Mouse (Mus musculus) right cerebral cortex, postnatal 36 days (tissue): ENCODE measurements around the gene Gorasp1.

Source experiments
- DNase-seq, 2 experiments: peaks; one replicate each; pipeline ENCODE4 v3.0.0; 2022; ENCODE audit warnings: low spot score in 2 of 2, mixed read lengths in 1 of 2

Gorasp1 gene

GRCm38 (mm10) chr9:119926497-119926896, 10.9 kb downstream of the Gorasp1 start:
- no peak for DNase-seq

DNA sequence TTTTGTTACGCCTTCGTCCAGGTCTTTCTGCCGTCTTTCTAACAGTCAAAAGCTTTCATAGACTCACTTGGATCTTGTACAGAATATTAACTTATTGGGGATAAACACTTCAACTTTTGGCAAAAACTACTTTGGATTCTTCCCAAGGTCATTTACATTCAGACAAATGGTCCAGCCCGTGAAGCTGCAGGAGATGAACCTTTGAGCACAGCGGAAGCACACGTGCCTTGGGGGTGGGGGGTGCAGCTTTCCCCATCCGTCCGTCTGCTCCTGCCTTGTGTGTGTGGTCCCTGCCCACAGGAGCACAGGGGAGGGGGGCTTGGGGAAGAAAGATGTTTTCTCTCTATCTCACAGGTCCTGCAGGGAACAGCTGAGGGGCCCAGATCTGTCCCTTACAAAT, 11.6 kb downstream of the Gorasp1 start:
- no peak for DNase-seq

GRCm38 (mm10) chr9:119925120-119925657, 12.2 kb downstream of the Gorasp1 start:
- DNase-seq: no peak

GRCm38 (mm10) chr9:119923462-119923861, 13.9 kb downstream of the Gorasp1 start:
- no peak for DNase-seq

DNA sequence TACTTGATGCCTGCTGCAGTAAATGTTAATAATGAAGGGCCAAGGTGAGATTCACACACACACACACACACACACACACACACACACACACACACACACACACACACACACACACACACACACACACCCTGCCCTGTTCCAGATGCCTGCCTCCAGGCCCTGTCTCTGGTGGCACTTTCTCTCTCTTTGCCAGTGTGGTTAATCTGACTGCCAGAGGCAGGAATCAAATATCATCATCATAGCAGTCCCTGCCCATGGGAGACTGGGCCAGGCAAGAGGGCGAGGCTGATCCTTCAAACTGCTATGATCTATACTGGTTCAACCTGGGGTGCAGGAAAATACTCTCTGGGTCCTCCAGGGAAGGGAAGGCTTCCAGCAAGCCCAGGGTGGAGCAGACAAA, 17.5 kb downstream of the Gorasp1 start:
- no peak for DNase-seq

DNA sequence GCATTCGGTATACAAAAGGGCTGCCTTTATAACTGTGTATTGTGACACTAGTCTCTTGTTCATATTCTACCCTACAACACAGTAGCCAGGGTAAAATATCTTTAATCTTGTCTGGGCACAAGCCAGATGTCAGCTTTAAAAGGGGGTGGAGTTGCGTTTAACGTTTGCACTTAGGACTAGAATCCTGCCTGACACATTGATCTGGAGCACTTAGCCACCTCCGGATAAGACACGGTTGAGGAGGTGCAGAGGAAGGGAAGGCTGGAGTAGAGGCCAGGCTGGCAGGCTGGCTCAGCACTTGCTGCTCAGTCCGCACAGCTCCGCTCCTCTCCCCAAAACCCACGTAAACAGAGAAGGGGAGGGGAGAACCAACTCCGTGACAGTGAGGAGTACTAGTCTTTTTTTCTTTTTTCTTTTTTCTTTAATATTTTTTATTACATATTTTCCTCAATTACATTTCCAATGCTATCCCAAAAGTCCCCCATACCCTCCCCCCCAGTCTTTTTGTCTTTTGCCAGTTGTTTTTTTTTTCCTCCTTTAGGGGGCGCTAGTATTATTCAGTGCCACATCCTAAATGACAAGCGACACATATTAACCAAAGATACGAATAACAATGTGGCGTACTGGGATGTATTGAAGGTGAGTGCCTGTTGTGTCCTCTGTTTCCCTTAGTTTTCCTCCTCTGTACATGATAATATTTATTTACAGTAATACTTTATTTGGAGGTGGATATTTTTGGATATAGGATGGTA, 24.1 kb downstream of the Gorasp1 start:
- no peak for DNase-seq

- peak in 1 of 2 experiments; percentile 29 for DNase-seq
Measured at GRCm38 (mm10) chr9:119909931-119910330, 27.4 kb downstream of the Gorasp1 start.

GRCm38 (mm10) chr9:119908708-119909107, 28.7 kb downstream of the Gorasp1 start:
- DNase-seq: no peak

GRCm38 (mm10) chr9:119902410-119903151, 34.8 kb downstream of the Gorasp1 start:
- peak in 1 of 2 experiments; percentile 41 for DNase-seq

GRCm38 (mm10) chr9:119899446-119899845, 37.9 kb downstream of the Gorasp1 start:
- no peak for DNase-seq

- peak in 1 of 2 experiments; percentile 16 for DNase-seq
Measured at GRCm38 (mm10) chr9:119895040-119895721, 42.2 kb downstream of the Gorasp1 start.

GRCm38 (mm10) chr9:119894339-119895009, 42.9 kb downstream of the Gorasp1 start, which contains the start of gene Wdr48:
Gene Wdr48, plus strand, starts transcription at chr9:119894878.
- peak; percentile 96 for DNase-seq

DNA sequence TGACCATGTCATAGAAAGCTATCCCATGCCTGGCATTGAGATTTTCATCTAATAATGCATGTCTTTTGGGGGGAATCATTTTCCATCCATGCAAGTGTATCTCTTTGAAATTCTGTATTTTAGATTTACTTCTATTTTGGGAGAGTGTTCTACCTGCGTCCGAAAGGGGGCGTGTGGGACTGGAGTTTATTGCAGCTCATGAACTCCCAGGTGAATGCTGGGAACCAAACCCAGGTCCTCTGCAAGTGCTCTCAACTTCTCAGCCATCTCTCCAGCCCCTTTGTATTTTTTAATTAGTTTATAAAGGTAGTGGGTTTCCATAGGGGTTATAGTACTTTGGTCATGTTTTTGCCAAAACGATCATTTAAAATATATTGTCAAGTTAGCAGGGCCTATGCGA, 43.5 kb downstream of the Gorasp1 start:
- no peak for DNase-seq

DNA sequence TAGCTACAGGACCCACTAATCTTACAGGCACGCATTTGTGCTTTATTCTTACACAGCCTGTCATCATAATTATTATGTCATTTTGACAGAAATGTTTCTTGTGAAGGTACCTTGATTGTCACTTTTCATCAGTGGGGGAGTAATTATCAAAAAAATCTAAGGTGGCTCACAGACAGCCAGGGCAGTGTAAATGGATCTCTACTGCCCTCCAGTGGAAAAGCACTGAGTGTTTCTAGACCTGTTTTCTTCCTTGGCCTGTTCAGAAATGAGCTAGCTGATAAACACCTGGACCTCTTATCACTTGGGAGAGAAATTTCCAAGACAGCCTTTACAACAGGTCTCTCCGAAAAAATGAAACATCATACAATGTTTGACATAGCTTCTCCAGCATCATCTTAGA, 46.7 kb downstream of the Gorasp1 start:
- no peak for DNase-seq

DNA sequence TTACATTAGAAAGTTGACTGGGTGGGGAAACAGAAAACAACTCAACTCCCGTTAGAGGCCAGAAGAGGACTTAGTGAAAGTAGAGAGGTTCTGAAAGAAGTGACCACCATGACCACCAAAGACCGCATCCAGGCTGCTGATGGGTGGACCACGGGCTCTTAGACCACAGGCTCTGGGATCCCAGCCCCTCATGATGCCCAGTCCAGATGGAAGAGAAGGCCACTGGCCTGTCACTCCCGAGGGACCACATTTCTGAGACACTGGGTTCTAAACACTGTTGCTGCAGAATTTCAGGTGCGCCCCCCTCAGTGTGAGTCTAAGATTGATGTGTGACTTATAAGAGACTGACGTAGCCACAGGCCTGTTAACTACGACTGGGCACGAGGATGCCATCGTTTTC, 47.9 kb downstream of the Gorasp1 start:
- no peak for DNase-seq

GRCm38 (mm10) chr9:119888843-119889246, 48.5 kb downstream of the Gorasp1 start:
- DNase-seq: no peak

- no peak for DNase-seq
Measured at GRCm38 (mm10) chr9:119887144-119887901, 50.0 kb downstream of the Gorasp1 start.
